Comparison of ENCODE assay signal across 19 mouse cellular contexts in the genomic region with DNA sequence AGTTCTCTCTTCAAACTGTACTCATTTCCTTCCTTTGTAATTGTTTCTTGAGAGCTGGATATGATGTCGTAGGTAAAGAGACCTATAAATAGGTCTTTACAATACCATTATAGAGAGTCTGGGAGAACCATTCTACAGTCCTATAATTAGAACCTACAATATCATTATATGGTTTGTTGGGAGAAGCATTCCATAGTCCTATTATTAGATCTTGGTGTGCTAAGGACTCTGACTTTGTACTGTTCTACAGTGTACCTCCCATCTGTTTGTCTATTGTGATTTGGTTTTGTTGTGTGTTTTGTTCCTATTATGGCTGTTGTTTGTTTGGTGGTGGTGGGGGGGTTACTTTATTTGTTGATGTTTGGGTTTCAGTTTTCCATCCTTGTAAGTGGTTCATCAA.
"Had no signal": no experiment of that assay in that cellular context is flagged by ENCODE, and none has a peak within 500 bp of the region (broad histone marks: within the 10 kb centered on the region; RNA-seq: fewer than 3 reads in every experiment).

No protein-coding gene starts in this region.

- H3K4me2 ChIP-seq: limb, embryonic 12.5 days; limb, embryonic 15.5 days; liver, embryonic 11.5 days; lung, embryonic 14.5 days; midbrain, embryonic 13.5 days; neural tube, embryonic 13.5 days; stomach, embryonic 15.5 days had no signal

- H3K27ac ChIP-seq: kidney, postnatal 0 days; layer of hippocampus, adult 2 months; limb, embryonic 12.5 days; limb, embryonic 15.5 days; liver, embryonic 14.5 days; macrophage; midbrain, embryonic 13.5 days; neural tube, embryonic 13.5 days; stomach, embryonic 15.5 days had no signal

- H3K36me3 ChIP-seq: limb, embryonic 12.5 days; limb, embryonic 15.5 days; midbrain, embryonic 13.5 days; neural tube, embryonic 13.5 days; stomach, embryonic 15.5 days had no signal

- ATAC-seq: liver, postnatal 0 days; lung, postnatal 0 days; midbrain, embryonic 13.5 days had no signal

- DNase-seq: kidney, adult 2 months; kidney, postnatal 25 days; layer of hippocampus, adult 9-11 months; liver, postnatal 0 days; lung, embryonic 14.5 days; right cerebral cortex, postnatal 25 days; spleen, adult 18-20 months; thymus, postnatal 25 days had no signal

- H3K9ac ChIP-seq: limb, embryonic 12.5 days; limb, embryonic 15.5 days; liver, embryonic 14.5 days; liver, postnatal 0 days; lung, embryonic 14.5 days; midbrain, embryonic 13.5 days; neural tube, embryonic 13.5 days; stomach, embryonic 15.5 days had no signal

- H3K4me1 ChIP-seq: limb, embryonic 12.5 days; limb, embryonic 15.5 days; midbrain, embryonic 13.5 days; neural tube, embryonic 13.5 days; stomach, embryonic 15.5 days had no signal

- H3K27me3 ChIP-seq: limb, embryonic 12.5 days; limb, embryonic 15.5 days; midbrain, embryonic 13.5 days; neural tube, embryonic 13.5 days; stomach, embryonic 15.5 days had no signal

- H3K4me3 ChIP-seq: layer of hippocampus, adult 2 months; limb, embryonic 12.5 days; limb, embryonic 15.5 days; midbrain, embryonic 13.5 days; neural tube, embryonic 13.5 days; stomach, embryonic 15.5 days had no signal

- H3K9me3 ChIP-seq: limb, embryonic 12.5 days; limb, embryonic 15.5 days; midbrain, embryonic 13.5 days; neural tube, embryonic 13.5 days; stomach, embryonic 15.5 days had no signal
